Mouse (Mus musculus) liver, embryonic 14.5 days (tissue): ENCODE data around the gene Adgrl1.

Source experiments
- CTCF ChIP-seq: IDR thresholded peaks from 2 replicates; pipeline ENCODE4 v1.5.1; 2016; ENCODE audit warnings: antibody characterized with exemption, low read depth, control low read depth
- EP300 ChIP-seq: IDR thresholded peaks from 2 replicates; pipeline ENCODE4 v1.6.1; 2016; ENCODE audit warnings: antibody characterized with exemption, low read depth

DNA sequence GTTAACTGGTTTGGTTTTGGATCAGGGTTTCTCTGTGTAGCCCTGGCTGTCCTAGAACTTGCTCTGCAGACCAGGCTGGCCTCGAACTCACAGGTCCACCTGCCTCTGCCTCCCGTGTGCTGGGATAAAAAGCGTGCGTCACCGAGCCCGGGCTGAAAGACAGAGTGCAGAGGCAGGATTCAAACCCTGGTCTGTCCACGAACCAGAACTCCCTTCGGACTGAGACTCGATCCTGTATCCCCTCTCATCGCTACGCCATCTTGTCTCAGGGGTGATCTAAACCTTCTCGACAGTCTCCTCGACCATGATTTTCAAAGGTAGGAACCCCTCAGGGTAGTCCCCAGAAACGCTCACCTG, 54.8 kb downstream of the Adgrl1 start:
- TF ChIP-seq CTCF = no peak
- no peak for TF ChIP-seq EP300
